Mouse (Mus musculus) adrenal gland, postnatal 10 days (tissue): ENCODE measurements around the gene P2ry13. TPM values are rescaled to one million over a fixed set of nuclear protein-coding genes. Genes with fewer than 3 reads are reported as not detected.

ENCODE experiments used
- DNase-seq: peaks from one replicate; pipeline ENCODE4 v3.0.0; 2021; ENCODE audit warnings: mixed read lengths
- long read RNA-seq, 2 experiments: library from polyadenylated mRNA; stranded (forward); transcript quantifications; one replicate each; pipeline ENCODE4 v2.0.0; 2021
- total RNA-seq, 2 experiments: library from RNA; stranded (reverse); gene quantifications; 2 replicates each; pipeline ENCODE4 v1.2.3; 2021

Gene P2ry13
- total RNA-seq: 1 to 10 TPM; 1.7 TPM
- long read RNA-seq, experiment 1, partial matches to known transcripts: 0 of 1 reads
- long read RNA-seq, experiment 1, other reads (novel, unspliced or antisense): 0 of 1 reads
- long read RNA-seq, experiment 2, partial matches to known transcripts: 0 of 1 reads
- long read RNA-seq, experiment 2, other reads (novel, unspliced or antisense): 0 of 1 reads

GRCm38 (mm10) chr3:59210727-59211126, at the start of gene P2ry13:
Gene P2ry13, minus strand, starts transcription at chr3:59210882.
- DNase-seq: no peak

GRCm38 (mm10) chr3:59257740-59258664, 47.3 kb upstream of the P2ry13 start:
- peak; percentile 10 for DNase-seq

- no peak for DNase-seq
These were observed 39.8 kb upstream of the P2ry13 start for GRCm38 (mm10) chr3:59250454-59250853.

GRCm38 (mm10) chr3:59248031-59248430, 37.3 kb upstream of the P2ry13 start:
- no peak for DNase-seq

- DNase-seq: peak; percentile 10
These were observed 32.7 kb upstream of the P2ry13 start for GRCm38 (mm10) chr3:59243384-59243783.

- DNase-seq: no peak
These were observed 24.2 kb upstream of the P2ry13 start for GRCm38 (mm10) chr3:59234878-59235277.

GRCm38 (mm10) chr3:59230912-59231311, 20.2 kb upstream of the P2ry13 start:
- no peak for DNase-seq

GRCm38 (mm10) chr3:59228730-59229551, 18.3 kb upstream of the P2ry13 start:
- DNase-seq: peak; percentile 9

GRCm38 (mm10) chr3:59227696-59228095, 17.0 kb upstream of the P2ry13 start:
- no peak for DNase-seq

- DNase-seq: no peak
These were observed 14.7 kb upstream of the P2ry13 start for GRCm38 (mm10) chr3:59225411-59225810.

GRCm38 (mm10) chr3:59222303-59222702, 11.6 kb upstream of the P2ry13 start:
- no peak for DNase-seq

- DNase-seq: no peak
These were observed 8.6 kb upstream of the P2ry13 start for GRCm38 (mm10) chr3:59219326-59219725.

GRCm38 (mm10) chr3:59217211-59217610, 6.5 kb upstream of the P2ry13 start:
- DNase-seq: no peak

GRCm38 (mm10) chr3:59212404-59212803, 1.7 kb upstream of the P2ry13 start:
- no peak for DNase-seq

GRCm38 (mm10) chr3:59211784-59212183, 1.1 kb upstream of the P2ry13 start:
- DNase-seq: no peak

- no peak for DNase-seq
These were observed 593 bp downstream of the P2ry13 start for GRCm38 (mm10) chr3:59210089-59210488.

- DNase-seq: peak; percentile 50
These were observed 1.8 kb downstream of the P2ry13 start for GRCm38 (mm10) chr3:59208650-59209548.

- no peak for DNase-seq
These were observed 4.7 kb downstream of the P2ry13 start for GRCm38 (mm10) chr3:59205941-59206340.

GRCm38 (mm10) chr3:59204719-59205503, 5.8 kb downstream of the P2ry13 start:
- no peak for DNase-seq

GRCm38 (mm10) chr3:59203802-59204520, 6.7 kb downstream of the P2ry13 start:
- DNase-seq: no peak
